Mouse (Mus musculus) adrenal gland, postnatal 36 days (tissue): ENCODE measurements around the gene Magi2. TPM values are rescaled to one million over a fixed set of nuclear protein-coding genes. Genes with fewer than 3 reads are reported as not detected.
"Not testable (repeated sequence)": the region's sequence is repeated elsewhere in the genome, so short reads cannot be mapped to it uniquely, and the experiment has no call there.

Source experiments
- DNase-seq, 2 experiments: peaks; one replicate each; pipeline ENCODE4 v3.0.0; 2021; ENCODE audit warnings: mixed read lengths in 1 of 2
- long read RNA-seq, 2 experiments: library from polyadenylated mRNA; stranded (forward); transcript quantifications; one replicate each; pipeline ENCODE4 v2.0.0; 2021; ENCODE audit warnings: borderline sequencing depth in 2 of 2
- total RNA-seq, 2 experiments: library from RNA; stranded (reverse); gene quantifications; 2 replicates each; pipeline ENCODE4 v1.2.3; 2021

Magi2 gene
- 10 to 100 TPM in 1 of 2 experiments, 1 to 10 TPM in 1; 6.1 to 12.5 TPM for total RNA-seq
- long read RNA-seq, experiment 1, partial matches to known transcripts, result 6 of 8 reads
- long read RNA-seq, experiment 1, other reads (novel, unspliced or antisense), result 1 of 8 reads
- long read RNA-seq, experiment 2, partial matches to known transcripts, result 0 of 1 reads
- long read RNA-seq, experiment 2, other reads (novel, unspliced or antisense), result 0 of 1 reads

DNA sequence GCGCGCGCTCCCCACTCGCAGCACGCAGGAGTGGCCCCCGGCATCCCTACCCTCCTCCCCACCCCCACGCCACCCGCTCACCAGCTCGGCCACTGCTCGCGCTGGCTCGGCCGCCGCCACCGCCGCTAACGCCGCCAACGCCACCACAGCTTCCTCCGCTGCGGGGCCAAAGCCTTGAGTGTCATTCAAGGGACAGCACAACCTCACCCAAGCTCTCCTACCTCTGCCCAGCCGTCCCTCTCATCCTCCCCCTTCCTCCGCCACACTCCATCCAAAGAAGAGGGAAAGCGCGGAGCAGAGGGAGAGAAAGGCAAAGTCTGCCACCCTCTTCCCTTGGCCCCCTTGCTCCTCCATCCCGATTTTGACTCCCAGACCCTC is at the start of gene Magi2:
Gene Magi2, plus strand, starts transcription at position 171 of the 378 bp plus-strand sequence.
- DNase-seq, result no peak

DNA sequence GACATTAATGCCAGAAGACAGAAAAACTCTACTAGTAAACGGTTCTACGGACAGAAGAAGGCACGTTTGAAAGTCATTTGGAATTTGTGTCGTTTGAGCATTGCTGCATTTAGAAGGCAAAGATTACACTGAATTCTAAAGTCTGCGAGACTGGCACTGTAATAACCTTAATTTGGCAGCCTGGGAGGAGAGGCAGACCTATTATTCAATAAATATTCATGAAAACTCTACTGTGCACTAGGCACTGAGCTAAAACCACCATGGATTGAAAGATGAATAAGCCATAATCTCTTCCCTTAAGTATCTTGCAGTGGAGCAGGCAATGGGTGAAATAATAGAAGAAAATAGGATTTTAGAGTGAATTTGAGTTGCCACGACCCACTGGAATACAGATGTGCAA is 48.2 kb upstream of the Magi2 start:
- no peak for DNase-seq

DNA sequence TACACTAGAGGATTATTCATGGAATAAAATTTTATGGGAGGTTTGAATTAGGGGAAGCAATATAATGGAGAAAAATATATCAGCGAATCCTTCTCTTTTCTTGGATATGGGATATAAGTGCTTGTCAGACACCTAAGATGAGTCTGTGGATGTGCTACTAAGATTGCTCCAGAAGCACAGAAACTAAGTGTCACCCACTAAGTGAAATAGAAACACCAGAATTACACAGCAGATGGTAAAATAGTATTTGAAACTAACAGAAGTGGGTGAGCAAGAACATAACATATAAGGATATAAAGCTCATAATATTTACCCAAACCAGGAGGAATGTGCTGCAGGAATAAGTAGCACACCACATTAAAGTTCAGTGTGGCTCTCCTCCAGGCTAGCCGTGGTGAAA is 40.7 kb upstream of the Magi2 start:
- DNase-seq, result no peak

DNA sequence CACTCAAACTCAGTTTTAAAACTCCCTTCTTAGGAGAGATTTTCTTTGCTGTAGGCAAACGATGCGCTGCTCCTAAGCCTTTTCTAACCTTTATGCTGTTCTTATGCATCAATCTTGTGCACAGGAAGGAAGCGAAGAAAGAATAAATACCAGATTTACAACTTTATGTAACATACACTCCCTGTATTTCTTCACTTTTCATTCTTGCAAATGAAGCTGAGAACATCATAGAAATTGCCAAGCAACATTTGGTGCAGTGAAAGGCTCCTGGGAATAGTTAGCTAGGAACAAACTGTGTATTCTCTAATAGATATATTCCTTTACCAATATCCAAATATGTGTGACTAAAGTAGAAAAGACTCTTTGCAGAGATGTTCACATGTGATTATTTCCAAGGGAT is 15.2 kb upstream of the Magi2 start:
- DNase-seq, result no peak

DNA sequence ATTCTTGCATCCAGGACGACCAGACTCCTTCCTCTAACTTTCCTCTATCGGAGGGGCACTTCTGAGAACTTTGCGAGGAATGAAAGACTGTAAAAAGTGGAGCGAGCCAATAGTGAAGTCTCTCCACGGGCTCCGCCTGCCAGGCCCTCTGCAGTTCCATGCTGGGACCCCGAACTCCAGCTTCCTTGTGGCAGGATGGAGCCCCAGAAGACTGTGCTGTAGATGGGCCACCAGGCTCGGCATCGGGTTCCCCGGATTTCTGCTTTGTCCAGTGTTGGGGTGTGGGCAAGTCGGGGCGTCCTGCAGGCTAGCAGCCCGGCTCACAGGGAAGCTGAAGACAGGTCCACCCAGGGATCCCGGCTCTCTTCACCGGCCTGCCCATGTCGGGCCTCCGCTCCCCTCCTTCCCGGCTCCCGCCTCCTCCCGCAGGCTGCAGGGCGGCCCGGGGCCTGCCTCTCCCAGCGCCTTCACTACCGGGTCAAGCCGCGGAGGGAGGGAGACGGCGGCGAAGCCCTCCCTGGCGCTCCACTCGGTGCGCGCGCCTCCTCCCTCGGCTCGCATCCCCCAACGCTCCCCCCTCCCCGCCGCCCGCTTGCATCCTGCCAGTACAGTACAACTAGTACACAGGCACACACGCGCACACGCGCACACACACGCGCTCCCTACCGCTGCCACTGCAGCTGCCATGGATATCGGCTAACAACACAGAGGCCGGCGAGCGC is 531 bp upstream of the Magi2 start:
- DNase-seq, result peak; percentile 85 to 89

DNA sequence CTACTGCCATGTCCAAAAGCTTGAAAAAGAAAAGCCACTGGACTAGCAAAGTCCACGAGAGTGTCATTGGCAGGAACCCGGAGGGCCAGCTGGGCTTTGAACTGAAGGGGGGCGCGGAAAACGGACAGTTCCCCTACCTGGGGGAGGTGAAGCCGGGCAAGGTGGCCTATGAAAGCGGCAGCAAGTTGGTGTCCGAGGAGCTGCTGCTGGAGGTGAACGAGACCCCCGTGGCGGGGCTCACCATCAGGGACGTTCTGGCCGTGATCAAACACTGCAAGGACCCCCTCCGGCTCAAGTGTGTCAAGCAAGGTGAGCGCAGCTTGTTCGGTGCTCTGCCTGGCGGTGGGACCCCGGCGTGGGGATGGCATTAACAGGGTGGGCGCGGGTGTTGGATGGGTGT is 445 bp downstream of the Magi2 start:
- DNase-seq, result peak; percentile 16 to 33

DNA sequence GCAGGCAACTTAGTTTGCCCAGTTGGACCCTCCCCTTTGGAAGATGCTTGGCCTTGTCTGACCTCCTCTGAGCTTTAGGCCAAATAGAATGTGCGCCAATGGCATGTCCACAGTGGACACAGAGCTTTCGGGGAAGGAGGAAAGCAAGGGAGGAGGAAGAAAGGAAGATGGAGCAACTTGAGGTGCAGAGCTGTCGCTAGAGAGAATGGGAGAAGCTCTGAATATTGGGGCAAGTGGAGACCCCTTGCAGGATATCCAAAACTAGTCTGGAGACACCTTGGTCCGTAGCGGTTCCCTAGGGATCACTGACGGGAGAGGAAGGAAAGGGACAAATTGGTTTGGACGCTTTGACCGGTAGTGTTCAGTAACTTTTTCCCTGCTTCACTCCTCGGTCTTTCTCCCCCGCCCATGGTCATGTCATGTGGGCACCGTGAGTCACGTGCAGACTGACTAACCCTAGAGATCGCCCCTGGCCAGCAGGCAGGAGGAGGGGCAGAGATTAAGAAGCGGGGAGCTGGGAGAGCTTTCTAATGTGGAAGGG is 1.0 kb downstream of the Magi2 start:
- DNase-seq, result peak; percentile 86 to 88

DNA sequence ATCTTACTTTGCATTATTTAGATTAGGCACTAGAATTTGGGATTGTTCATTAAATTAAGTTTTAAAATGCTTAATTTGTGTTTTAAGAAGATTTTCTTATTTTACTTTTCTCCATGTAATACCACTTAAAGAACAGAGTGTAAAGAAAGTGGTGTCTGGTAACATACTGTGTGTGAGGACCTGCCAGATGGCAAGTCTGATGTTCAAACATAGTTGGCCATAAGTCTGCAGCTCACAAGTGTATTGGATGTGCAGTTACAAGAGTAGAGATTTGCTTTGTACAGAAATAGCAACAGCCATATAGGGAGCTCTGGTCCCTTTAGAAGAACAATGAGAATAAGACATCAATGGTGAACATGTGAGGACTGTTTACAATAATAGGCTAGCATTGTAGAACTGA is 15.0 kb downstream of the Magi2 start:
- DNase-seq, result no peak

DNA sequence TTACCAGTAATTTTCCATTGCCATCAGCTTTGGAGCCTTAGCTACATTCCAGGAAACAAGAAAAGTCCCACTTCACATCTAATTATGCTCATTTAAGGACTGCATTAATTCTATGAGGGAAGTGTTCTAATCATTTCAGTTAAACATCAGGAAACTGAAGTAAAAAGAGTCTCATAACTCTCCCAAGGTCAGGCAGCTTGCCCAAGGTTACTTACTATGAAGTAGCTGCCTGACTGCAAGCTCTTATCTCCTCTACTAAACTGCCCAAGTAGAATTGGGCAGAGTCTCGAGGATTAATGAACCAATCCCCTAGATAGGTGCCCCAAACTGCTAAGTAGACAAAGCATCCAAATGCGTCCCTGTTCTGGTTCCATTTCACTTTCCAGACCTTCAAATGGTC is 19.6 kb downstream of the Magi2 start:
- peak; percentile 67 to 74 for DNase-seq

DNA sequence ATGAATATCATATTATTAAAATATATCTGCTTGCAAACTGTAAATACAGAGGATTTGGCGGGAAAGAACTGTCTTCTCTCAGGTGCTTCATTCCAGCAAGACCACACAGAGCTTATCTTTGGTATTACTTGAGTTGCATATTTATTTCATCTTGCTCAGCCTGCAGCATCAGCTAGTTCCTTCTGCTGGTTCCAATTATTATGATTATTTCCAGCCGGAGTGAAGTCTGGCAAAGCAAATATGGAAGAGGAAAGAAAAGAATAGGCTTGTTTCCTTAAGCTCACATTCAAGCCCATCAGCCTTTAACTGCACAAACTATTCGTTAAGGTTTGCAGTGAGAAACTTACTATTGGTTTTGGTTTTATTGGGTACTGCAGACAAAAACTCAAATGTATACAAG is 20.4 kb downstream of the Magi2 start:
- no peak for DNase-seq

DNA sequence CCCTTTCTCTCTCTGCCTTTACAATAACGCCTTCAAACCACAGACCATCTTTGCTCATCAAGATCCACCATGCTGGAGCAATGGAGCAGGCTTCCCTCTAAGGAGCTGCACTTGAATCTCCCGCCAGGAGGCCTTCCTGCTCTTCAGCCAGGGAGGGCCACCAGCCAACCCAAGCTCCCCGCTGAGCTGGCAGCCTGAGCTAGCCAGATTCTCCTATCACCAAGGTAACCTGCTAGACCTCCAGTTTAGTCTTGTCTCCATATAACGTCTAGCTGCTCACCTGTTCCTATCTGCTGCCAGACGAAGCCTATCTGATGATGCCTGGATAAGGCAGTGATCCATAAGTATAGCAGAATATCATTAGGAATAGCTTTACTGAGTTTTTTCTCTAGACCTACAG is 36.0 kb downstream of the Magi2 start:
- no peak for DNase-seq

DNA sequence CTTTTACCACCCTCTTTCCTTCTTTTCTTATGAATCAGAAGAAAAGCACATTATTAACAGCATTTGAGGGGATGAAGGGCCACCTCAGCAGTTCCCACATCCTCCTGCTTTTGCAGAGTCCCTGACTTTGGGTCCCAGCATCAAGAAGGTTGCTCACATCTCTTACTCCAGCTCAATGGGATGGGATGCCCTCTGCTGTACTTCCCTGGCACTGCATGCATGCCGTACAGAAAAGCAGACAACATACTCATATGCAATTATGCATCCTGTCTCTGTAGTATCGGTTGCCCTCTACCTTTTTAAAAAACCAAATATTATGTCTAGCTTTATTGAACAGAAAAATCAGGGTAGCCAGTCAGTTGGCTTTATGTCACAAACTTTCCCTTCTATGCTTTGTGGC is 37.8 kb downstream of the Magi2 start:
- DNase-seq, result peak; percentile 12 to 42

DNA sequence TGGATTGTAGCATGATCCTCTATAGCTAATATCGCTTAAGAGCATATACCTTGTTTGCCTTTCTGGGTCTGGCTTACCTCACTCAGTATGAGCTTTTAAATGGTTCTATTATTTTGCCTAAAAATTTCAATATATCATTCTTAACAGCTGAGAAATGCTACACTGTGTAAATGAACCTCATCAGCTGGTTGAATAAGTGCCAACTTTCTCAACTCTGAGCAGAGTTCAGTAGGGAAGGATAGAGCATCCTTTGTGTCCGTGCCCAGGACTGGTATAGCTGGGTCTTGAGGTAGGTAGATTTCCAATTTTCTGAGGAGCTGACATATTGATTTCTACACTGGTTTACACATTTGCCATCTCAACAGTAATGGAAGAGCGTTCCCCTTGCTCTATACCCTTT is 65.7 kb downstream of the Magi2 start:
- no peak for DNase-seq

DNA sequence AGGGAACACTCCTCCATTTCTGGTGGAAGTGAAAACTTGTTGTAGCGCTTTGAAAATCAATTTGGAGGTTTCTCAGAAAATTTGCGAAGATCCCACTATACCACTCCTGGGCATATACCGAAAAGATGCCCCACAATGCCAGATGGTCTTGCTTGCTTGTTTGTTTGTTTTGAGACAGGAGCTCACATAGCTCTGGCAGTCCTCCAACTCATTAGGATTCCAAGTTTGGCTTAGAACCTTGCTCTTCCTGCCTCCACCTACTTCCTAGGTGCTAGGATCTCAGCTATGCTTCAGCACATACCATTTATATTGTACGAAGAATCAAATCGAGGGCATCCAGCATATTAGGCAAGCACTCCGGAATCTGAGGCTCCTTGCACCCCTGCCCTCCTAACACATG is 79.8 kb downstream of the Magi2 start:
- DNase-seq, result no peak

DNA sequence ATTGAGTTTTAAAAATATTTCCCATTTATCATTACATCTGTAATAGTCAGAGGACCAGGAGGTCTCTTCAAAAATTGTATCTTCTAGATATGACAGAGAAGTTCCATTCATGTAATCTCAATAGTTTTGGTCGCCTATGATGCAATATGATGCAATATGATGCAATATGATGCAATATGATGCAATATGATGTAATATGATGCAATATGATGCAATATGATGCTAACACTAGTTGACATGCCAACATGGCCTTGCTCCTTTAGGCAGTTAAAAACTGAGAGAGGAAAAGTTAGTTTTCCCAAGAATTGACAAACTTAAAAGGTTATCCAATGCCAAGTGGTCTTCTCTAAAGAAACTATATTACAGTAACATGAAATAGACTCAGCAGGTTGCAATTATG is 83.0 kb downstream of the Magi2 start:
- no peak for DNase-seq

DNA sequence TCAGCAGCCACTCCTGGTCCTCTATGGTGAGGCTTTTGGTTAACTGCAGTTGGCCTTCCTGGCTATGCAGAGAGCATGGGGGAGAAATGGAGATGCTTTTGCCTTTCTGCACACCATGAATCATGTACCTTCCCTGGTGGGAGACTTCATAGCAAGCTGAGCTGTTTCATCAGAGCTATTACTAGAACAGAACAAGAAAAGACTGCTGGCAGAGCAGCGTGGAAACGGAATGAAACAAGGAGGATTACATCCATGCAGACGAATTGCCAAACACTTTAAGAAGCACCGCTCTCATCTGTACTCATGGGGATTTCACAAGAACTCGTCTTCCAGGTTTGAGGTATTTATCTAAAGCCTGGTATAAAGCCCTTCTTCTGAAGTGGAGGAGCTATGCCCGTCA is 95.7 kb downstream of the Magi2 start:
- DNase-seq, result no peak

DNA sequence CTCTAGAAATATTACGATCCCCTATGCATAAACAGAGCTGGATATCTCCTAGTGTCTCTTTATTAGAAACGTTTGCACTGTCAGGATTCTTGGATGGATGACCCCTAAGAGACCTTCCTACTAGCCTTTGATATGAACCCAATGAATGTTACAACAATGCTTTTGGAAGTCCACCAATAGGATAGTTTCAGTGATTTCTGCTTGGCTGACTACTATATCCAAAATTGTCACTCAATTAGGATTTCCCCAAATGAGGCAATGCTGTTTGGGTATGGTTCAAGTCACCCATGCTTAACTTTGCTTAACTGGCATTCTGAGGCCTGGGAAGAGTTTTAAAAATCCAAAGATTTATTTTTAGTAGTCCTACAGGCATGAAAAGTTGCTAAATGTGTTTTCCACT is 110.7 kb downstream of the Magi2 start:
- no peak for DNase-seq

DNA sequence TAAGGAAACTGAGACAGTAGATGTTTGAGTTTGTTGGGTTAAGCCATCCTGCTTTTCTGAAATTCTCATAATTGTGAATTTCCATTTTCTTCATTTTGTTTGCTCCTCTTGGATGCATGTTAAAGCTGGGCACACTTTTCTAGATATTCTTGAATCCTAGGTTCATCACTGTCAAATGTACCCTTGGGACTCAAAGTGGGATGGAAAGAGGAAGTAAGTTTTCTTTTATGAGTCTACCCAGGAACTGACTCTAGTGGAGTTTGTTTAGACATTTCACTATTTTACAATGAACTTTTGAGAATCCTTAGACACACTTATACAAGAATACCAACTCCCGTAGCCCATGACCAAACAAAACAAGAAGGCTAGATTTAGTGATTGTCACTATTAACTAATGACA is 141.3 kb downstream of the Magi2 start:
- no peak for DNase-seq

DNA sequence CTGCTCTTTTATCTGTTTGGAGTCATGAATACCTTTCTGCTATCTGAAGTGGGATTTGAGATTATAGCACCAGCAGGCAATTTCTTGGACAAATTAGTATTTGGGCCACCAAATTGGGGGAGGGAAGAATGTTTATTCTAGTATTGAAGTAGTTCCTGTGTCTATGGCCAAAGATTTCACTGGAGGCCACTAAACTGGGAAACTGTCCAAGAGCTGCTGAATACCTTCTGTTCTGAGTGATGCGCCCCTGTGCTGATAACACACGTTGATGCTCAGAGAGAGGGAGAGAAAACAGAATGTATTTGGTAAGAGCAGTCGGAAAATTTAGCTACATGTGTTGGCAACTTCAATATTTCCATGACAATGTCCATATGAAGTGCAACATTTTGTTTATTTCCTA is 169.0 kb downstream of the Magi2 start:
- DNase-seq, result no peak

DNA sequence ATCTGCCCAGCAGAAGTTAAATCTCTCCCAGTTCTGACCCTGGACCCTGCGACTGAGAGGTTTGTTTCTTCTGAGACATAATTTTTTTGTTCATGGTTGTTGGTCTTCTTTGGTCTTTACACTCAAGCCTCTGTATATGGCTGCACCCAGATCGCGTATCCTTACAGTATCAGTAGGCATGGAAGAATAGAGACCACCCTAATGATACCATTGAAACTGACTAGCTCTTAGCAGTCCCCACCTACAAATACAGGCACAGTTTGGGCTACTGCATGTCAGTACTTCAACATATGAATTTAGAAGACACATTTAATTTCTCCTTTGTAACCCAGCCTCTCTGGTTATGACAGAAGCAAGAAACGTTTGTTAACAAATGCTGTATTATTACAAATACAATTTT is 173.5 kb downstream of the Magi2 start:
- no peak for DNase-seq

DNA sequence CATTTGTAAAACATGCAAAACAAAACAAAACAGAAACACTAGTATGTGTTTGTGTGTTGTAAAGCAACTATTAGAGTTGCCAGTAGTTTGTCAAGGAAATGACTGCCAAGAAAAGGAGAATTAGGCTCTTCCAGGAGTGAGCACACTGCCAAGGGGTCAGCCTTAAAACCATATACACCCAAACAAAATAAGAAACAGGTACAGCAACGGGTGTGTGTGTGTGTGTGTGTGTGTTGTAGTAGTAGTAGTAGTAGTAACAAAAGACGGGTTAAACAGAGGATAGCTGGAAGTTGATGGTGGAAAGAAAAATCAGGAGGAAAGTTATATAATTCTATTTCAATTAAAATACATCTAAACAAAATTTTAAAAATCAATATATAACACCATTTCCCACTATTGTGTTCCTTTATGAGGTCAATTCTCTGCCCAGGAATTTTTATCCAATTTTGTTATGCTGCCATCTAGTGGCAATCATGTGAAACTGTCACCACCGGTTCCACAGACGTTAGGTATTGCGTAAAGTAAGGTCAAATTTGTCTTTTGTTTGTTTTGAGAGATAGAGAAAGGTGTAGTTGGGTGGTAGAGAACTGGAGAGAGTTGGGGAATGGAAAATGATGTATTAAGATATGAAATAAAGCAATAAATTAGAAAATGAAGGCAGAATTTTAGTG is 174.0 kb downstream of the Magi2 start:
- peak in 1 of 2 experiments; percentile 2 for DNase-seq

DNA sequence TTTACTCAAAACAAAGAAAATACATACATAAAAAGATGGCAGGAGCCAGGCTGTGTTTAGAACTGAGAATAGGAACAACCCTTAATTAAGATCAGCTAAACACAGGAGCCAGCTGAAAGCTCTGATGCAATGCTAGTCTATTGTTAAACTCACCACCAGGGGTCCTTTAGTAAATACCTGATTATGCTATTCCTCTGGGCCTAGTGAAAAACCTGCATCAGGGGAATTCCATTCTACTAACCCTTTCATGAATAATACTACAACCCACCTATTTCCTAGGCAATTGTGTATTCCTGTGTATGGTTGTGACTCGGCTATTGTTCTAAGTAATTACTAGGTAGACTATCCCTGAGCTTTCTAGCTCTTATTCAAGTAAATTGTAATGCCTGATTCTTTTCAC is 177.4 kb downstream of the Magi2 start:
- DNase-seq, result not testable (repeated sequence)

DNA sequence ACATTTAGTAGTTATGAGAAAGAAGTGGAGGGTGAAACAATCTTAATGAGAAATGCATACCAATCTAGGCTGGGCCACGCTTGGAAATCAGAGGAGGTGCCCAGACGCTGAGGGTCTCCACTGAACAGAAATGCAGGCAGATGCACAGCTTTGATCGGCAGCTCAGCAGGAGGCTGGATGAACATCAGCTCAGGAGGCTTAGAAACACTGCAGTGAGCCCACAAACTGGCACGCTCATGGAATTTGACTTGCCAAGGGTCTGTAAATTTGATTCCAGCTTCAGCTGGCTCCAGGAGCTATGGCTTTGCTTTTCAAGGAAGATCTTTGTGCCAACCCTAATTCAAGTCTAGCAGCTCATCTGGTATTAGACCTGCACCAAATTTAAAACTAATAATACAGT is 187.7 kb downstream of the Magi2 start:
- no peak for DNase-seq
